16 mouse cellular contexts compared by ENCODE assay signal in genomic region chr11:106974440-106974839, GRCm38 (mm10). TPM values are rescaled to one million over a fixed set of nuclear protein-coding genes. Genes with fewer than 3 reads are reported as not detected.
DNase-seq lines count a peak whose midpoint lies in the region; ATAC-seq and TF ChIP-seq lines count a peak whose summit lies in the region.
"Had no signal": no experiment of that assay in that cellular context is flagged by ENCODE, and none has a peak within 500 bp of the region (broad histone marks: within the 10 kb centered on the region; RNA-seq: fewer than 3 reads in every experiment).

No protein-coding gene starts in this region.

- ATAC-seq in CD4-positive, CD25-positive, alpha-beta regulatory T cell, adult 4 months, result peak; percentile 50
- ATAC-seq: forebrain, embryonic 16.5 days; intestine, embryonic 15.5 days had no signal

- intact Hi-C loops in left cerebral cortex, adult 2 months (cut with DNase I), result no loop called here

- no peak overlapping the region for H3K4me3 ChIP-seq in left cerebral cortex, adult 2 months
- H3K4me3 ChIP-seq: embryonic facial prominence, embryonic 15.5 days; intestine, embryonic 15.5 days; neural tube, embryonic 12.5 days had no signal

- DNase-seq in left cerebral cortex, adult 2 months (ENCODE audit: extremely low spot score in 1 of 2, low spot score in 2 of 2), result no peak
- no peak for DNase-seq in left cerebral cortex, adult 11 months (ENCODE audit: low spot score)
- peak; percentile 52 for DNase-seq in A20 (ENCODE audit: low read depth, low spot score)
- peak; percentile 69 for DNase-seq in ZHBTc4 (ENCODE audit: low read depth, low spot score)
- DNase-seq in ovary, adult 18-20 months (ENCODE audit: low spot score), result no peak
- no peak for DNase-seq in ovary, postnatal 36 days (ENCODE audit: low spot score)
- DNase-seq: cerebellum, postnatal 10 days; heart, postnatal 14 days; left cerebral cortex, postnatal 4 days; lung, adult 2 months; right cerebral cortex, adult 18-20 months had no signal

- H3K27ac ChIP-seq in left cerebral cortex, adult 2 months, result no peak overlapping the region
- H3K27ac ChIP-seq: embryonic facial prominence, embryonic 15.5 days; intestine, embryonic 15.5 days; neural tube, embryonic 12.5 days had no signal

- peak; percentile 48 for TF ChIP-seq CTCF in left cerebral cortex, adult 2 months (IDR thresholded peaks at IDR 0.05)

RNA-seq across cellular contexts. Expression of gene Kpna2, which starts 24.9 kb away (rescaled TPM):
- total RNA-seq in left cerebral cortex, adult 2 months (2021), result 10 to 100 TPM; 20.6 to 31.7 TPM
- polyA plus RNA-seq in CD4-positive, CD25-positive, alpha-beta regulatory T cell, adult 4 months (2017; shearing (Covaris generic)), result 100 to 1,000 TPM; 115 to 134 TPM

RNA-seq across cellular contexts. Expression of gene 1810010H24Rik, which starts 51.0 kb away (rescaled TPM):
- total RNA-seq in left cerebral cortex, adult 2 months (2021), result 1 to 10 TPM; 2.7 to 3.3 TPM
- polyA plus RNA-seq in CD4-positive, CD25-positive, alpha-beta regulatory T cell, adult 4 months (2017; shearing (Covaris generic)), result 1 to 10 TPM; 1.4 to 1.5 TPM

RNA-seq across cellular contexts. Expression of gene Smurf2, which starts 53.9 kb away (rescaled TPM):
- total RNA-seq in left cerebral cortex, adult 2 months (2021), result 10 to 100 TPM; 25.7 to 28.3 TPM
- 10 to 100 TPM; 12.2 to 16.1 TPM for polyA plus RNA-seq in CD4-positive, CD25-positive, alpha-beta regulatory T cell, adult 4 months (2017; shearing (Covaris generic))

Comparison
In these comparisons a context has a peak if more than half of its experiments do, and no peak if none do; other contexts are left out.
1. DNase-seq: peak in A20 (single experiment) and ZHBTc4 (single experiment); none in left cerebral cortex, adult 2 months (0 of 2), left cerebral cortex, adult 11 months (single experiment), ovary, adult 18-20 months (single experiment) and ovary, postnatal 36 days (single experiment).